Mouse (Mus musculus) frontal cortex, postnatal 25 days (tissue): ENCODE results near the gene Gm49354.
"Not testable (repeated sequence)": the region's sequence is repeated elsewhere in the genome, so short reads cannot be mapped to it uniquely, and the experiment has no call there.

Experiments
- DNase-seq, 2 experiments: peaks; one replicate each; pipeline ENCODE4 v3.0.0; 2022; ENCODE audit warnings: low spot score in 2 of 2

Gene Gm49354

DNA sequence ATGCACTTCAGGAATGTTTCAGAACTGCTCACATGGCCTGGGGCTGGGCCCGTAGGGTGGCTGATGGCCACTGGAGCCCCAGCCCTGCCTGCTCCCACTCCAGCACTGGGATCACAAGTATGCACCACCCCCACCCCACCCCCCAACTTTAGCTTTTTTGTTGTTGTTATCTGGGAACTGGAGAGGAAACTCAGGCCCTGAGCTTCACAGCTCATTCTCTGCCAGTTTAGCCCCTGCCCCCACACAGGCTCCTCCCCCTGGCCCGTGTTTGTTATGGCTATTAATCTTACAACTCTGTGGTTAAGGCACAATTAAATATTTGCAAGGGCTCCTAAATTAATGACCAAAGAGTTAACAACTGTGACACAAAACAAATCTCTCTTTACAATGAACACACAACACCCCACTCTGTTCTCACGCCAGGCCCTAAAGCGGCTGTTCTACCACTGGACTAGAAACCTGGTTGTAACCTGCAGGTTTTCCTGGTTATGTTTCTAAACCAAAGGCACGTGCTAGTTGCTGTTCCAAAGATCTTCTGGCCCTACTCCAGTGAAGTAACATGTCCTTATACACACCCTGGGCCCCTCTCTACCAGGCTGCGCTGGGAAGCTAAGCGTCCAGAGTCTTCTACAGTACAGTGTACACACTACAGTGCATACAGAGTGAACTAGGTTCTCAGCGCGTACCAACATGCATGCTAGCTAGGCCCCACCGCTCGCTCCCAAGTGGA lies 15.1 kb downstream of the Gm49354 start:
- DNase-seq: no peak

DNA sequence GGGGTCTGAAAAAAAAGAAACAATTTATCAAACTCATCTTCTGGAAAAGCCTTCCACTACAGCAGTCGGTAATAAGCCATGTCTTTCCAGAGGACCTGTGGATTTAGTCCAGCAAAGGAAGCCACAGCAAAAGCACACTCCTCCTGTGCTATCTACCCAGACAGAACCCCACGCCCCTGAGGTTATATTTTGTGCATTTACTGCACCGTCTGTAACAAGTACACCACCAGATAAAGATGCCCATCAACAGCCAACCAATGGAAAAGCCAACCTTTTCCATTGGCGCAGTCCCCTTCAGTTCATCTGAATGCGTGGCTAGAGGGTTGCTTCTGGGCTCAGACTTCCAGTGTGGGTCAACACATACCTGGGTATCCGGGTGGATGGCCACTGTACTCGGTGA lies 19.3 kb downstream of the Gm49354 start:
- DNase-seq: no peak

DNA sequence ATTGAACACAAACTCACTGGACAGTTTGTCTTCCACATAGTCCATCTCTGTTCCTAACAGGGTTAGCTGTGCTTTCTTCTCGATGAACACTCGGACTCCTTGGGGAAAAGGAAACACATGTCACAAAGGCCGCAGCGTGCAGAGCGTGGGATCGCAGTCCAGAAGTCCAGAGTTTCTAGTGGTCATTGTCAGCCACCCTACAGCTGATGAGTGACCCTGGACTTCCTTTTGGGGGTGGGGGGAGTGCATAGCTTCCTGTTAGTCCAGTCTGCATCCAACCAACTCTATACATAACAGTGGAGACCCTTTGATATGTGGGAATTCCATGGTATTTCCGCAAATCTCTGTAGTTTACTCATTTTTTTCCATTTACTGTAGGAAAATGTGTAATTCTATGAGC lies 25.1 kb downstream of the Gm49354 start:
- no peak for DNase-seq

DNA sequence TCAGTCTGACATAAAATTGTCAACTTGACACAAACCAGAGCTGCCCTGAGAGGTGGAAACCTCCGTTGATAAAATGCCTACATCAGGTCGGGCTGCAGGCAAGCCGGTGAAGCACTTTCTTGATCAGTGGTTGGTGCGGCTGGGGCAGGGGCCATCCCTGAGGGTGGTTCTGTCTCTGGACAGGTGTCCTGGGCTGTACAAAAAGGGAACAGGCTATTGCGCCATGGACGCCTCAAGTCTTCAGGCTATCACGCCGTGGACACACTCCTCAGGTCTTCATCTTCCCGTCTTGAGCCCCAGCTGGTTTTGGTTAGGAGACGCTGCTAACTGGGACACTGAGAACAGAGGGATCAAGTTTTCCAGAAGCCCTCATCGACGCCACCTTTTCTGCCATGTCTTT lies 31.7 kb downstream of the Gm49354 start:
- DNase-seq: no peak

DNA sequence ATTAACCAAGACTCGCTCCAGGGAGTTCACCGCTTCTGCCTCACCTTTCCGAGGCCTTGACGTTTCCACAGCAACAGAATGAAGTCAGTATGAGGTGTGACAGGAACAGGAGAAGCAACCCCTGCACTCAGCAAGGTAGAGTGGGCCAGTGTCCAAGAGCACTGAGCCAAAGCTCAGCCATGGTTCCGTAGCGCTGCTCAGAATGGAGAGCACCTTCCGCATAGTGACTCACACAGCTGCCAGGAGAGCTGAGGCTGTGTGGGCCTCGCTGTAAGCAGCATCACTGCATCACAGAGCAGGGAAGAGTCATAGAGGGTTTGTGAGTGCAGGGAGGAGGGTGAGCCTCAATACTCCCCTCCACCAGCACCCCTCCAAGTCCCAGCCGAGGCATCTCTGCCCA lies 35.3 kb downstream of the Gm49354 start, which contains the start of gene 1700014D04Rik:
TSS of gene 1700014D04Rik (minus strand) at position 42 of the 400 bp plus-strand sequence.
- DNase-seq: peak in 1 of 2 experiments; percentile 46

DNA sequence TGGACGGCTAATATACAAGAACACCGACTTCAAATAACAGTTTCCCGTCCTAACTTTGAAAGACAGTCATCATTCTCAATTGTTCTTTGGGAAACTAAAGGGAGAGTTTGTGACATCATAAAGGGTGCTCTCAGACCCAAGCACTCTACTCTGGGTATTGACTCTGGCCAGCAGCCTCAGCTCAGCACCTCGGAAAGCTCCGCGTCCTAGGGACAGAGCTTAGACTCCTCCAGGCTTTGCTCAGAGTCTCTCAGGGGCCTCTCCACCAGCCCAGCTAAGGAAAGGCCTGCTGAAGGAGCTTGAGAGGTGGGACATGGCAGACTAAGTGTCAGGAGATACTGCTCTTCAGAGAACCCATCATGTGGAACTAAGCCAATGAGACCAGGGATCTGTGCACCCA lies 35.9 kb downstream of the Gm49354 start:
- DNase-seq: no peak

DNA sequence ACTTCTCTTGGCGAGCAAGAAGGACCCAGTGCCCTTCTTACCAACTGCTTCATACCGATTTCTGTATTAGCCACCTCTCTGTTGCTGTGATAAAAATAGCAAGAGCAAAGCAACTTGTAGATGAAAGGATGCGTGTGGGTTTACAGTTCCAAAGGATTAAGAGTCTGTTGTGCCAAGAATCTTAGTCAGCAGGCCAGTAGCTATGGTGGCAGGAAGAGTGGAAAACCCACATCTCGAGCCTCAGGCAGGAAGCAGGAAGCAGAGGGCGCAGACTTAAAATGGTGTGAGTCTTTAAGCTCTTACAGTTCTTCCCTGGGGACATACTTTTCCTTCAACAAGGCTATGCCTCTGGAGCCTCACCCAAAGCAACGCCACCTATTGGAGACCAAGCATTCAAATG lies 36.6 kb downstream of the Gm49354 start:
- DNase-seq: no peak

DNA sequence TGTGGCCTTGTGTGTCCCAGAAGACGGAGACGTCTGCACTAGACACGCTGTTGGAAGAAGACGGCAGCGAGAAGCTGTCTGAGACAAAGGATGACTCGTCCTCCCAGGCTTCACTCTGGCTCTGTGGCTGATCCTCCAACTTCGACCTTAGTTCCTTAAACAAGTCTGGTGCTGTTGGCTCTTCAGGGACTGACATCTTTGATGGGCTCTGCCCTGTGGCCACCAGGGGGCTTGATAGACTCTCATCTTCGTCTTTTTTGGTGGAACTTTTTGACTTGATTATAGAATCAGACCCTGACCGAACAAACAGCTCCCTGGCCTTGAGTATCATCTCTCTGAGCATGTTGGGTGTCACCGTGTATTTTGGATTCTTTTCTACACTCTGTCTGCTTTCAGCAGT lies 40.3 kb downstream of the Gm49354 start:
- no peak for DNase-seq

DNA sequence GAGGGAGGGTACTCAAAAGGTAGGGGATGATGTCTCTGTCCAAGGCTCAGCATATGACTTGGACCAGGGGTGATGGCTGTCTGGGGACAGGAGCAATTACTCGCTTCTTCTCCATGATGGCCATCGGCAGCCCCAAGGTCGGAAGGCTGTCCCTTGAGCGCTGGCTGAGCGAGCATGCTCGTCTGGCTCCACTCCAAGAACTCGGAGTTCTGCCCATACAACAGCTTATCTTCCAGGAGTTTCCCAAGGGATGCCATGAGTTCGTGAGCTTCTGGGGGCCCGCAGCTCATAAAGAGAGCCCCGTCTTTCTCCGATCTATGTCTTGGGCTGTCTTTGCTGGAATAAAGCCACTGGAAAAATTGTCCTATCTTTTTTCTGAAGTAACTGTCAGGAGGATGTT lies 40.9 kb downstream of the Gm49354 start:
- DNase-seq: no peak

DNA sequence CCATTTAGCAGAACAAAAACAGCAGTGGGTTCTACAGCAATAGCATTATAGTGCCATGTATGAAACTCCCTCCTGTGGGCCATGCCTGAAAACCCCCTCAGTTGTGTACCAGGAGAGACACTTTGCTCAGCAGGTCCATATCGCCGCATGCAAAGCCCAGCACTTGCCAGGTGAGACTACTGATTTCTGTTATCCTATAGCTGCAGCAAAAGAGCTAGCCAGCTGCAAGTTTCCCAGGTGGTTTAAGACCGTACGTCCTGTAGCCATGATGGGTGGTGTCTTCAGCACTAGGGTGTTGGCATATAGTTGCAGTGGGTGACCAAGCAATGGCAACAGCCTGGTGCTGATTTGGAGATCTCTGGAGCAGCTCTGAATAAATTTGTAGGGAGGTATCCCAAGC lies 42.6 kb downstream of the Gm49354 start:
- DNase-seq: no peak

DNA sequence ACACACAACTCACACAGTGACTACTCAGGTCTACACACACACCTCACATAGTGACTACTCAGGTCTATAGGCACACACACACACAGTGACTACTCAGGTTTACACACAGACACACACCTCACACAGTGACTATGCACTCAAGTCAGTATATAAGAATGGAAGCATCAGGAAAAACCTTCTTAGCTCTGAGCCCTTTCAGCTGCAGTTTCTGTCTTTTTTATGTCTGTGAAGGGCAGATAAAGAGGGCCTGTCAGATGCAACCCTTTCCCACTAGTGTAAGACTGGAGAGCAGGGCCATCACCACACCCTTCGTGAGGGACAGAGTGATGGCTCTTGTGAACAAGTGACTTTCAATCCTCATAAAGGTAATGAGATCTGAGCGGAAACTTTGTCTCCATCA lies 43.6 kb downstream of the Gm49354 start:
- DNase-seq: no peak

DNA sequence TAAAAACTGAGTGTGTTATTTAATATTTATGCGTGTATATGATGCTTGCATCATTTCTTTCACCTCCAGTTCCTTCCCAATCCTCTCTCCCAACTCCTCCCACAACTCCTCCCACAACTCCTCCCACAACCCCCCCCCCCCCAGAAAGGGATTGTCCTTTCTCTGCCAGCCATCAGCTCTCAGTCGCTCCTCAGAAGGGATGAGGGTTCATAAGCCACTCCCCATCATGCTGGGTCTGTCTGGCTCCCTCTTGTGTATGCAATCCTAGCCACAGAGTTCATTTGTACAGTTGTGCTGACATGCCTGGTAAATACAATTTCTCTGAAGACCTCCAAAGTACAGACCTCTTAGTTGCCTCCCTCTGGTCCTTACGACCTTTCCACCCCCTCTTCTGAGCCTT lies 46.9 kb downstream of the Gm49354 start:
- no peak for DNase-seq

DNA sequence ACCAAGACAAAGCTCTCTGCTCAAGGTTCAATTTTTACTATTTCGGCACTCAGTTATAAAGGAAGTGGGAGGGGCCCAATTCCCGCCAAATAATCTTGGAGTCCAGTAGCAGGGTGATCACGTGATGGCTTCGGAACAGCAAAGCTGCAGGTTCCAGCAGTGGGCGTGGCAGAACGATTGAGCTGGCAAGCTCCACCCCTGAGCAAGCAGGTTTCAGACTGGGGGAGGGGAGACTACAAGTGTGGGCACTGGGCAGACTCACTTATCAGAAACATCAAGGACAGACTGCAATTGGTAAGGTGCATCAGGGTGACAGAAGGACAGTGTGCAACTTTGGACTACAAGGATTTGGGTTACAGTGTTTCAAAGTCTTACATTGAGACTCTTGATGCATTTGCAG lies 47.7 kb downstream of the Gm49354 start:
- not testable (repeated sequence) for DNase-seq

DNA sequence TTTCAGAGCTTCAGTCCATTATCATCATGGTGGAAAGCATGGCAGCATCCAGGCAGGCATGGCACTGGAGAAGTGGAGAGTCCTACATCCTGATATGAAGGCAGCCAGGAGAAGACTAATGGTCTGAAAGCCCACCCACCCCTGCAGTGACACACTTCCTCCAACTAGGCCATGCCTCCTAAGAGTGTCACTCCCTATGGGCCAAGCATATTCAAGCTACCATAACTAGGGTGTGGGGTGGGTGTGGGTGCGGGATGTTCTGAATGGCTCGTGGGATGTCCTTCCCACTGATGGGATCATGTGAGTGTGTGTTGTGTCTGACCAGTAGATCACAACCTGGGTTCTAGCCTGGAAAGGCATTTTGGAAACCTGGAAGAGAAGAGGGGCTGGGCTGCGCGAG lies 48.1 kb downstream of the Gm49354 start:
- DNase-seq: no peak

DNA sequence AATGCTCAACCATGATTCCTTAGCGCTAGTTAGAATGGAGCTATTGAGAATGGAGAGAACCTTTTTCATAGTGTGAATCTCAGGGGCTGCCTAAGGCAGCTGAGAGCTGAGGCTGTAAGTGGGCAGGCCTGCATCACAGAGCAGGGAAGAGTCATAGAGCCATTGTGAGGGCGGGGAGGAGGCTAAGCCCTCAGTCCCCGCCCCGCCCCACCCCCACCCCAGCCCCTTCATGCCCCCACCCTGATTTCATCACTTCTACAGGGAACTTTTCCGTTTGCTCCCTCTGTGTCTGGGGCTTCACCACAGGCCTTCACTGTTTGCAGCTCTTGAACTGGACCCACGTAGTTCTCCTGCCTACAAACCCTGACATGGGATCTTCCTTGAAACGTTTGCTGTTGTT lies 50.4 kb downstream of the Gm49354 start, which contains the start of gene Spata31d1d:
TSS of gene Spata31d1d (minus strand) at position 101 of the 400 bp plus-strand sequence.
- no peak for DNase-seq

DNA sequence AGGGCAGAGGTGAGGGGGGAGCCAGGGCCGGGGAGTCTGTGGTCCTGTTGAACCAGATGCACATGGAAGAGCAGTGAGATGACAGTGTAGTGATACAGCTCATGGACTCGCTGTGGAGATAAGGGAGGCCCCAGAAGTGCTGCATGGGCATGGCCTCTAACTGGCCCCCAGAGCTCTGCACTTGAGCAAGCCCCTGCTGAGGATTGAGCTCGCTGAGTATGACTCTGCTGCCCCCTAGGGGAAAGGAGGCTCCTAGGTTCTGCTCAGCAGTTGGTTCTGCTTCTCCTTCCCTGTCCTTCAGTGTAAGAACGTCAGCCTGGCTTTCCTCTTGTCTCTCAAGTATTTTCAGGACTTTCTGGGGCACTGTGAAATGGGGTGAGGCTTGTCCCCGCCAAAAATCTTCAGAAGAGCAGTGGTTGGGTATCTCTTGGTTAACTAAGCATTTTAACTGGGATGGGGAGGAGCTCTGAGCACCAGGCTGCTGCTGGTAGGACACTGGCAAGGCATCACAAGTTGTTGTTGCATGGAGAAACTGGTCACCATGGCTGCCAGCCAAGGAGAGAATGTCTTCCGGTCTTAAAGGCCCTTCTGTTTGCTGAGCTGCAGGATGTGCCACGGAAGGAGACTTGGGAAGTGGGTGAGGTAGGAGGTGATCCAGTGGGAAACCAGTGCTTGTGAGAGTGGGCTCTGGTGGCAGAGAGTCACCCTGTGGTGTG lies 53.5 kb downstream of the Gm49354 start:
- DNase-seq: peak; percentile 60 to 76

DNA sequence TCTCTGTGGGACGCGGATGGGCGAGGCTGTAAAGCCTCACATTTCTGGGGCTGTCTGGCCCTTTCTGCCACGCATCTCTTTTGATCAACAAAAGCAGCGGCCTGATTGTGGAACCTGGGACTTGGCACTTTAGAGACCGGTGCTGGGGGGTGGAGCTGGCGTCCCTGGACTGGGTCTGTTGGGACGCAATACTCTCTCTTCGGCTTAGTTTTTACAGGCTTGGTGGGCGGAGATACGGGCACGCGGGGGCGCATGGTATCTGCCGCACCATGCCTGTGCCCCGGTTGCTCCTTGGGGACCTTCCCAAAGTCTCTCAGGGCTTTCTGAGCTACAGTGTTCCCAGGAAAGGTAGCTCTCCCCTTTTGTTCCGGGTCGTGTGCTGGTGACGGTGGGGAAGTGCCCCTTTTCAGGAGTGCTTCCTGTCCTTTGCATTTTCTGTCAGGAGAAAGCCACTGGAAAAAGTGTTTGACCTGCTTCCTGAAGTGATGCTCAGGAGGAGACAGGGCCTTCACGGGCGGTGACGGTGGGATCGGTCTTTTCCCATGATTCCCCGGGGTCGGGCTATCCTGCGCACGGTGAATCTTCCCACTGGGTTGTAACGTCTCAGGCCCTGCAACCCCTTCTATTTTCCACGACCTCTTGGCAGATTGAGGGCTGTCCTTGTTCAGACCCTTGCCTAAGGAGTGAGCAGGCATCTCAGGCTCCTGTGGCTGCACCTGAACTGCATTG lies 55.7 kb downstream of the Gm49354 start:
- DNase-seq: no peak

DNA sequence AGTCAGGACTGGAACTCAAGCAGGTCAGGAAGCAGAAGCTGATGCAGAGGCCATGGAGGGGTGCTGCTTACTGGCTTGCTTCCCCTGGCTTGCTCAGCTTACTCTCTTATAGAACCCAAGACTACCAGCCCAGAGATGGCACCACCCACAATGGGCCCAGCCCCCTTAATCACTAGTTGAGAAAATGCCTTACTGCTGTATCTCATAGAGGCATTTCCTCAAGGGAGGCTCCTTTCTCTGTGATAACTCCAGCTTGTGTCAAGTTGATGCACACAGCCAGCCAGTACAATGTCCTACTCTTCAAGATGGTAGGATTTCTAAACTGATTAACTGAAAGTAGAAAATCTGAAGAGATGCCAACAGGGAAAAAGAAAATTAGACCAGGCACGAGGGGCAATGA lies 60.0 kb downstream of the Gm49354 start:
- not testable (repeated sequence) for DNase-seq

DNA sequence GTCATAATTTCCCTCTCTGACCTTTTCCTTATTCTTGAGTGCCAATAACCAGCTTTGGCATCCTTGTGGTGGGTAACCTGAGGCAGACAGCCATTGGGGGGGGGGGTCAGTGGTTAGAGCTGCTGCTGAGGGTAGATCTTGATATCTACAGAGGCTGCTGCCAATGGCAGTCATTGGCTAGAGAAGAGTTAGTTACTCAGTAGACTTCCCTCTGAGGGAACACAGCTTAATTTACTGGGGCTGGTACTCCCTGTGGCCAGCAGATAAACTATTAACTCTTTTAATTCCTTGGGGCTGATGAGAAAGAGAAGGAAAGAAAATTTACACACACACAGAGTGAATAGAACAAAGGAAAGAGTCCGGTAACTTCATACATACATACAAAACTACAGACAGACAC lies 62.6 kb downstream of the Gm49354 start:
- no peak for DNase-seq

DNA sequence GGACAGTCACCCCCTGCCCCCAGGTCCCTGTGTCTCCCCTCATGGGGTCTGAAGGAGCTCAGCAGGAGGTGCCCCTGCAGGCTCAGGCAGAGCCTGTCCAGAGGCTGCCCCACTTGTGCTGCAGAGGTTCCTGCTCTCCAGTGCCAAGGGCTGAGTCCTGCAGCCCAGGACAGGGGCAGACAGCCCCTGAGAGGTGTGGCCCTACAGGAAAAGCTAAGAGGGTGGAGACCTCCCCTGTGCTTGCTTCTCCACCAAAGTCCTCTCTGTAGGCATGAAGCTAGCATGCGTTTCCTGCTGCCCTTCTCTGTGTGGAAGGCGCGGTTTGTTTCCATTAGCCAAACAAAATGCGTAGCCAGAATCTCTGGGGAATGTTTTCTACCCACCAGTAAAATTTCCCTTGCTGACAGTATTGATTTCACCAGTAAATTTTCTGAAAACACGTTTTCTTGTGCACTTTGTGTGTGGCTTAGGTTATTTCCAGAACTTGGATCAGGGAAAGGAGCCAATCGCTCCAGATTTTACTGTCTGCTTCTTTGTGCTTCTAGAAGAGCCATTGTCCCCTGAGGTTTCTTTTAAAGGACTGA lies 63.1 kb downstream of the Gm49354 start:
- not testable (repeated sequence) for DNase-seq

DNA sequence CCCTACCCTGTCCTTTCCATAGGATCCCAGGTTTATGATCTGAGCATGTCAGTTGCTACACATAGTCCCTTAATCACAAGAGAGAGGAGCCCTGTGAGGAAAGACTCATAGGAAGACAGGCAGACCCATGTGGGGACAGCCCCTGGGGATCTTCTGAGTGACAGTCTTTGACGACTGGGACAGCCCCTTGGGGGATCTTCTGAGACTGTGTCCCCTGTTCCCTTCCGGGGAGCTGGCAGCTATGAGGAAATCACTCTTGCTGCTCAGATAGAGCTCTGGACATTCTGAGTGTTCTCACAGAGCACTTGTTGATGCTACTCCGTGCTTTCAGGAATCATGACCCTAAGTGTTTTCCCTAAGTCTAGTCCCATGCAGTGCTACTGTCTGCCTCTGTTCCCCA lies 68.3 kb downstream of the Gm49354 start:
- DNase-seq: no peak

DNA sequence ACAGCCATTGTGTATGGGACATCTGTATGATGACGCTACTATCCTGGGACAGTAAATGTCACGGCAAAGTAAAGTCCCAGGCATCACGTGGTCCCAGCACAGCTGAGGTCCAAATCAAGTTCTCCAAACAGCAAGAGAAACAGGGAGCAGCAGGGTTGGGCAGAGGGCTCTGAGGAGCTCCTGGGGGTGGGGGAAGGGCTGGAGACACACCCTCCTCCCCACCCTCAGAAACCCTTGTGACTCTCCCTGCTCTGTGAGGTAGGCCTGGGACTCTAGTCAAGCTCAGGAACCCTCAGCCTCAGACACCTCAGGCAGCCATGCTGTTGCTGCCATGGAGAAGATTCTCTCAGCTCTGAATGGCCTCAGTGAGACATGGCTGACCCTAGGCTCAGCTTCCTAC lies 70.1 kb downstream of the Gm49354 start, which contains the start of gene Spata31d1b:
TSS of gene Spata31d1b (plus strand) at position 301 of the 400 bp plus-strand sequence.
- DNase-seq: not testable (repeated sequence)
